Mouse (Mus musculus) fibroblast of lung, adult 2 months (primary cell): Measurements from ENCODE around the gene Gm9112.
"Not testable (repeated sequence)": the region's sequence is repeated elsewhere in the genome, so short reads cannot be mapped to it uniquely, and the experiment has no call there.

Experiments
- DNase-seq: peaks from one replicate; pipeline ENCODE4 v3.0.0-alpha.2; 2011; ENCODE audit warnings: low read depth

The Gm9112 gene

GRCm38 (mm10) chrX:102707535-102707934, at the start of gene Gm9112, which contains the start of gene Dmrtc1b:
TSS of gene Gm9112 (minus strand) at chrX:102707635.
TSS of gene Dmrtc1b (plus strand) at chrX:102707865.
- DNase-seq = not testable (repeated sequence)

- DNase-seq = not testable (repeated sequence)
These were observed 16.8 kb upstream of the Gm9112 start for GRCm38 (mm10) chrX:102724226-102724625.

GRCm38 (mm10) chrX:102700636-102701035, 6.8 kb downstream of the Gm9112 start:
- not testable (repeated sequence) for DNase-seq

- not testable (repeated sequence) for DNase-seq
These were observed 18.2 kb downstream of the Gm9112 start for GRCm38 (mm10) chrX:102689252-102689651.

GRCm38 (mm10) chrX:102686872-102687271, 20.6 kb downstream of the Gm9112 start, which contains the start of gene Gm3880:
TSS of gene Gm3880 (minus strand) at chrX:102686972.
- DNase-seq = not testable (repeated sequence)

GRCm38 (mm10) chrX:102684706-102685105, 22.7 kb downstream of the Gm9112 start:
- DNase-seq = not testable (repeated sequence)

- no peak for DNase-seq
These were observed 40.8 kb downstream of the Gm9112 start for GRCm38 (mm10) chrX:102666641-102667040.

- DNase-seq = no peak
These were observed 46.7 kb downstream of the Gm9112 start for GRCm38 (mm10) chrX:102660712-102661111.
